Mouse (Mus musculus) testis, adult 2 months (tissue): Measurements from ENCODE around the gene Ap5s1. TPM values are rescaled to one million over a fixed set of nuclear protein-coding genes. Genes with fewer than 3 reads are reported as not detected.
"Not testable (repeated sequence)": the region's sequence is repeated elsewhere in the genome, so short reads cannot be mapped to it uniquely, and the experiment has no call there.

Experiments
- H3K27ac ChIP-seq: fragments of 200-500 bp; 2 replicates; pipeline ENCODE4 v1.5.1; 2012; ENCODE audit warnings: low read depth, low read length; ENCODE audit not compliant: control insufficient read depth, insufficient read depth
- H3K27me3 ChIP-seq: fragments of 200-500 bp; 2 replicates; pipeline ENCODE4 v1.6.1; 2012; ENCODE audit warnings: mild to moderate bottlenecking, low read length, moderate library complexity; ENCODE audit not compliant: control insufficient read depth, insufficient read depth
- H3K36me3 ChIP-seq: fragments of 200-500 bp; 2 replicates; pipeline ENCODE4 v1.6.1; 2012; ENCODE audit warnings: mild to moderate bottlenecking, low read length; ENCODE audit not compliant: control insufficient read depth, insufficient read depth
- H3K4me1 ChIP-seq: fragments of 200-500 bp; 2 replicates; pipeline ENCODE4 v1.6.1; 2012; ENCODE audit warnings: low read length; ENCODE audit not compliant: control insufficient read depth, insufficient read depth
- H3K4me3 ChIP-seq: fragments of 200-500 bp; 2 replicates; pipeline ENCODE4 v1.5.1; 2012; ENCODE audit warnings: low read depth, mild to moderate bottlenecking, low read length, moderate library complexity, mixed read lengths; ENCODE audit not compliant: control insufficient read depth
- CTCF ChIP-seq: fragments of 200-500 bp; IDR thresholded peaks from 2 replicates; pipeline ENCODE4 v1.5.1; 2012; ENCODE audit warnings: low read depth, mild to moderate bottlenecking, inconsistent platforms, low read length, moderate library complexity; ENCODE audit not compliant: control insufficient read depth, insufficient read depth, insufficient replicate concordance
- POLR2A ChIP-seq: fragments of 200-500 bp; IDR thresholded peaks from 2 replicates; pipeline ENCODE4 v1.6.1; 2012; ENCODE audit warnings: low read depth, mild to moderate bottlenecking, inconsistent platforms, low read length, moderate library complexity; ENCODE audit not compliant: control insufficient read depth
- polyA plus RNA-seq: library from polyadenylated mRNA; depleted of rRNA; stranded (reverse); fragments of >200 nt; gene quantifications from 2 replicates; pipeline ENCODE4 v1.2.3, GENCODE M21; 2012

Gene Ap5s1
- polyA plus RNA-seq, 1 experiment: 12.7 TPM

DNA sequence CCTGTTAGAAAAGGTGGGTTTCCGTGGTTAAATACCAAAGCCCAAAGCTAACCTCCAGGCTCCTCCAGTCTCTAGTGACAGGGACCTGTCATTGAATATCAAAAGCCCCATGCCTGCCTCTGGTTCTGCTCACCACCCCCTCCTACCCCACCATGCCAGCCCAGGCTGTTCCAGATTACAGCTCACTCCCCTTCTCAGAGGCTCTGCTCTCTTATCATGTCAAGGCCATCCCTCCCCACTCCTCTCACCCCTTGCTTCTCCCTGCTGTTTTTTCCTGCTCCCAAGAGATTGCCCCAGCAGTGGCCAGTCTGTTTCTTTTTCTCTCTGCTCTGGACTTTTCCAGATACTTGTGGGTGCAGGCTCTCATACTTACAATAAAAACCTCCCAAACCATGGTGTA is 16.7 kb downstream of the Ap5s1 start:
- no peak overlapping the region for H3K4me3 ChIP-seq

DNA sequence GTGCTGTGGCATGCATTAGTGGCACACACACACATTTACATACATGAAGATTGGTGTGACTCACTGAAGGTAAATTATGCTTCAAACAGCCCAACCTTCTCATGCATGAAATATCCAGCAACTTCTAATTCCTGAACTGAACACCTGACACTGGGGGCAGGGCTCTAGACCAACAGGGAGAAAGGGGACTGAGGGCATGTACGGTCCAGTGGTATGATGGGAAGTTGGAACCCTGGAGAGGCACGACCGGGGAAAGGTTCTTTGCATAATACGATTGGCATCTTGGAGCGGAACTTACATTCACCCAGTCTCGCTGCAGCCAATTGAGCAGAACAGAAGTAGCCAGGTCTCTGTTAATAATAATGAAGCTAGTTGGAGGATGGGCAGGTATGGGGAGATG is 18.3 kb downstream of the Ap5s1 start:
- Histone ChIP-seq H3K4me3 (no peak overlapping the region), H3K4me1 (peaks cover 2% of the 10 kb centered on the region; the same call in 1 of the 2 replicates), H3K27ac (no peak overlapping the region), H3K36me3 (no peaks in the 10 kb centered on the region), H3K27me3 (no peaks in the 10 kb centered on the region)
- TF ChIP-seq CTCF: no peak
- TF ChIP-seq POLR2A: no peak

More for the DNA sequence above, 16.7 kb downstream of the Ap5s1 start:
- H3K27ac ChIP-seq: peak overlapping the region; percentile 68
- H3K27me3 ChIP-seq: no peaks in the 10 kb centered on the region
- TF ChIP-seq POLR2A: no peak
- TF ChIP-seq CTCF: no peak
- H3K36me3 ChIP-seq: no peaks in the 10 kb centered on the region
- peaks cover 2% of the 10 kb centered on the region; the same call in 1 of the 2 replicates for H3K4me1 ChIP-seq

DNA sequence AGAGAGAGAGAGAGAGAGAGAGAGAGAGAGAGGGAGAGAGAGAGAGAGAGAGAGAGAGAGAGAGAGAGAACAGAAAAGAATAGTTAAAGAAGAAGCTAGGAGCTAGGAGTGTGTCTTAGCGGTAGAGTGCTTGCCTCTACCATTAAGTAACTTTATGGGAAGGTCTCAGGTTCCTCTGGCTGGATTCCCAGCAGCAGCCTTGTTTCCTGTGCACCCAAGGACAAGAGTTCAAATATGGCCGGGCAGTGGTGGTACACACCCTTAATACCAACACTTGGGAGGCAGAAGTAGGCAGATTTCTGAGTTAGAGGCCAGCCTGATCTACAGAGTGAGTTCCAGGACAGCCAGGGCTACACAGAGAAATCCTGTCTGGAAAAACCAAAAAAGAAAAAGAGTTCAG is 19.8 kb downstream of the Ap5s1 start:
- H3K4me3 ChIP-seq, H3K36me3 ChIP-seq, H3K27me3 ChIP-seq, H3K27ac ChIP-seq, H3K4me1 ChIP-seq: not testable (repeated sequence)

DNA sequence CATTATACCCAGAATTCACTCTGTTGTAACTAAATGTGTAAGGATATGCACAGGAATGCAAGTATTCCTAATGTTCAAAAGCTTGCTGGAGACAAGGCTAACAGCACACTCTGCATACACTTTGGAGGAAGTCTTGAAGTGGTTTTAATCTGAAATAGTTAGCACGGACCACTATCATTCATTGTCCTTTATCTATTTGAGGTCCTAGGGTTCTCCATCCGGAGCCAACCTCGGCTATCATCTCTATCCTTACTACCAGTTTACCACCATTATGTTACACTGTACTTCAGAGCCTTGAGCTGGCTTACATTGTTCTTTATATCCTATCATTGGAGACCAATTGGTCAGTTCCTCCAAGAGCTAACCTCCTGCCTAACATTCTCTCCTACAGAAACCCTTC is 20.4 kb downstream of the Ap5s1 start:
- peaks cover 2% of the 10 kb centered on the region; the same call in 1 of the 2 replicates for H3K4me1 ChIP-seq
- H3K27me3 ChIP-seq: no peaks in the 10 kb centered on the region
- H3K4me3 ChIP-seq: no peak overlapping the region
- TF ChIP-seq CTCF: no peak
- no peaks in the 10 kb centered on the region for H3K36me3 ChIP-seq
- no peak overlapping the region for H3K27ac ChIP-seq

DNA sequence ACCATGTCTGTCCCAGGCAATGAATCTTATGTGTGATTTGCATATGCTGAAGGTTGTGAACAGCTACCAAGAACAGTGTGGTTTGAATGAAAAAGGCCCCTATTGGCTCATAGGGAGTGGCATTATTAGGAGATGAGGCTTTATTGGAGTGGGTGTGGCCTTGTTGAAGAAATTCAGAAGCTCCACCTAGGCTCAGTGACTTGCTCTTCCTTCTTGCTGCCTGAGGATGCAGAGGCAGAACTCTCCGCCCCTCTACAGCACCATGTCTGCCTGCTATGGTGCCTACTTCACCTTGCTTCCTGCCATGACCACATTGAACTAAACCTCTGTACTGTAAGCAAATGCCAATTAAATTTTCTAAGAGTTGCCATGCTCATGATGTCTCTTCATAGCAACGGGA is 25.7 kb downstream of the Ap5s1 start:
- TF ChIP-seq CTCF (no peak), POLR2A (no peak)
- Histone ChIP-seq H3K4me3 (no peak overlapping the region), H3K27ac (no peak overlapping the region), H3K27me3 (no peaks in the 10 kb centered on the region), H3K36me3 (no peaks in the 10 kb centered on the region), H3K4me1 (peaks cover 15% of the 10 kb centered on the region)

DNA sequence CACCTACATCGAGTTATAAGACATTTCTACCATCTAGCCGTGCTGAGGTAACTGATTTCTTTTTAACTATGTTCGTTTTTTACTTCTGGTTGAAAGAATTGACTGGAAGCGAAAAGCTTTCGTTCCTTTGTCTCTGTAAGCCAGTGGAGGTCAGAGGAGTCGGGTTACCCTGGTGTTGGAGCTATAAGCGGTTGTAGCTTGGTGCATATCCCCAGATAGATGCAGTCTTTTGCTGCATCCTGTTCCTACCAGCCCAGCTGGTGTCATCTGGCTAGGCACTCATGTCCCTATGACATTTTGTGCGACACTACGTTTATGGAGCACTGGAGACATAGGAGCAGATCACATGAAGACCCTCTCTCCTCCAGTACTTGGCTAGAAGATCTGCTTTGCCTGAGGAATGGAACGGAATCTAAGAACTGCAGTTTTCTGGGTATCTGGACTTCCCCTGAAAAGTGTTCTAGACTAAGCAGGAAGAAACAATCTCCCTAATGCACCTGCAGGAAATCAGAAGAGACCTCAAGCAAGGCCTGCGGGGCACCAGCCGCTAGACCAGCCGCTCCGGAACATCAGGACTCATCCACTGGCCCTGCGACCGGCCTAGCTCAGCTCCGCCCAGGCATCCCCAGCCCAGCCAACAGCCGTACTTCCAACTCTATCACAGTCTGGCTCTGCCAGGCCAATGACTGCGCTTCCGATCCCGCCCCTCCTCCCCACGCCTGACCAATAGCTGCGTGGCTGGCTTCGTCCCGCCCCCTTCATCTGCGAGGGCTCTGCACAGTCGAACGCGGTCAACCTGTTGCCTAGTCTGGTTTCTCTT is 26.6 kb downstream of the Ap5s1 start, which contains the start of gene Mavs:
TSS of gene Mavs (plus strand) at position 757 of the 820 bp plus-strand sequence.
- Histone ChIP-seq H3K4me1 (peaks cover 15% of the 10 kb centered on the region), H3K27ac (peak within 1 kb of the TSS; percentile 64), H3K27me3 (no peaks in the 10 kb centered on the region), H3K36me3 (no peaks in the 10 kb centered on the region), H3K4me3 (peak within 1 kb of the TSS; percentile 85)
- peak; percentile 88 for TF ChIP-seq POLR2A
- no peak for TF ChIP-seq CTCF

- H3K36me3 ChIP-seq: no peaks in the 10 kb centered on the region
- H3K27ac ChIP-seq: peak overlapping the region; percentile 39; the same call in 1 of the 2 replicates
- peak overlapping the region; percentile 85 for H3K4me3 ChIP-seq
- peaks cover 15% of the 10 kb centered on the region for H3K4me1 ChIP-seq
- no peak for TF ChIP-seq CTCF
- no peak for TF ChIP-seq POLR2A
- no peaks in the 10 kb centered on the region for H3K27me3 ChIP-seq
These were observed 27.3 kb downstream of the Ap5s1 start for GRCm38 (mm10) chr2:131234127-131234650.

DNA sequence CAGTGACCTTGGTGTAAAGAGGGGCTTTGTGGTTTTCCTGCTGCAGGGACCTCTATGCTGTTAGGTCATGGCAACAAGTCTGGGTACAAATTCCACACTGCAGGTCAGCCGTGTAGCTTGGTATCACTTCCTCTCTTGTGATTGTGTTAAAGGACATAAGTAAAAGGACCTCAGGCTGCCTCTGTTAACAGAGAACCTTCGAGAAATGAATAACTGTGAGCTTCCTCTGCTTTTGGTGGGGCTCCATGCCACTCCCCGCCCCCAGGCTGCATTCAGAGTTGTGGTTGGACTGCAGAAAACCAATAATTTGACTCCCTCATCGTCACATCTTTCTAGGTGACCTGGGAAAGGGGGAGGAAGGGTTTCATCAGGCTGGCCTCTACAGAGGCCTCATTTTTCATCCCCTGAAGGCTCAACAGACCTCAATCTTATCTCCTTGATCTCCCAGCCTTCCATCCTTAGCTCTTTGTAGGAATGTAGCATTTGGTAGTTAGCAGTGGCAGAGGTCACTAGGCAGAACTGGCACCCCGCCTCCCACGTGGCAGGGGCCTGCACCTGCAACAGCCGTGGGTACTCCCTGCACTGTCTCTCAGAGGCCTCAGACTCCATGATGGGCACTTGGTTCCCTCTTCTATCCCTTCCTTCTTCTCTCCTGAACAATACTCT is 28.2 kb downstream of the Ap5s1 start:
- Histone ChIP-seq H3K4me1 (peaks cover 15% of the 10 kb centered on the region), H3K4me3 (no peak overlapping the region), H3K36me3 (no peaks in the 10 kb centered on the region), H3K27me3 (no peaks in the 10 kb centered on the region), H3K27ac (no peak overlapping the region)
- TF ChIP-seq POLR2A (no peak), CTCF (no peak)
